Mouse (Mus musculus) ovary, adult 18-20 months (tissue): ENCODE results near the gene Asxl2.
"Not testable (repeated sequence)": the region's sequence is repeated elsewhere in the genome, so short reads cannot be mapped to it uniquely, and the experiment has no call there.

Source experiments
- DNase-seq: peaks from one replicate; pipeline ENCODE4 v3.0.0; 2022; ENCODE audit warnings: low spot score, mixed read lengths

Gene Asxl2

GRCm38 (mm10) chr12:3427891-3428775 lies 1.5 kb downstream of the Asxl2 start:
- no peak for DNase-seq

DNA sequence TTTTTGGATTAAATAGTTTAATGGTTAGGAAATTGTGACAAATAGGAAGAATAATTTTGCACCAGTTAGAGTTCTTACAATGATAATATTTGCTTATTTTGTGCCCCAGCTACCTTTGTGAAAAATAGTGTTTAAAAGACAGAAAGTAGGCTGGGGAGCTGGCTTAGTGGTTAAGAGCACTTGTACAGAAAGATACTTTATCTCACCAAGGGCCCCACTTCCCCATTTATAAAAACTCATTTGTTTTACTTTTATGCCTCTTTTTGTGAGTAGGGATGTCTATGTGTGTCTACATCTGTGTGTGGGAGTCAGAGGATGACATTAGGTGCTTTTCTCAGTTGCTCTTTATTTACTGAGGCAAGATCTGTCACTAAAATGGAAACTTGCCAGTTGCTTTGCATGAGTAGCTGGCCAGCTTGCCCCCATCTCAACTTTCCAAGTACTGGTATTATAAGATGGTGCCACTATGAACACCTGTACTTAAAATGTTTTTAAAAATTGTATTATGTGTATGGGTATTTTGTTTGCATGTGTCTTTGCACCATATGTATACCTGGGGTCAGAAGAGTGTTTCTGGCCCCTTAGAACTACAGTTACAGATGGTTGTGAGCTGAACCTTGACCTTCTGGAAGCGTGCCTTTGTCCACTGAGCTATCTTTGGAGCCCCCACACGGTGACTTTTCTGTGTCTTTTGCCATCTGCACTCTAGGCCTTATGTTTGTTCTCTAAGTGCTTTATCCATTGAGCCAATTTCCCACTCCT lies 3.2 kb downstream of the Asxl2 start:
- DNase-seq, result no peak

GRCm38 (mm10) chr12:3430443-3430753 lies 3.7 kb downstream of the Asxl2 start:
- no peak for DNase-seq

GRCm38 (mm10) chr12:3430985-3431384 lies 4.3 kb downstream of the Asxl2 start:
- no peak for DNase-seq

DNA sequence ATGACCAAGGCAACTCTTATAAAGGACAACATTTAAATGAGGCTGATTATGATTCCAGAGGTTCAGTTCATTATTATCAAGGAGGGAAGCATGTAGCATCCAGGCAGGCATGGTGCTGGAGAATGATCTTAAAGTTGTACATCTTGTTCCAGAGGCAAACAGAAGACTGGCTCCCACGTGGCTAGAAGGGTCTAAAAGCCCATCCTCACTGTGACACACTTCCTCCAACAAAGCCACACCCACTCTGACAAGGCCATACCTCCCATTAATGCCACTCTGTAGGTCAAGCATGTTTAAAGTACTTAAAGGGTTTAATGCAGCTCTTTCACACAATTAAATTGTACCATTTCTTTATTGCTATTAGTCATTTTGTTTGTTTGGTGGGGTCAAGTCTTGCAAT lies 7.1 kb downstream of the Asxl2 start:
- DNase-seq, result no peak

GRCm38 (mm10) chr12:3436446-3436845 lies 9.8 kb downstream of the Asxl2 start:
- no peak for DNase-seq

- no peak for DNase-seq
These were observed 11.2 kb downstream of the Asxl2 start for GRCm38 (mm10) chr12:3437815-3438214.

- no peak for DNase-seq
These were observed 14.3 kb downstream of the Asxl2 start for GRCm38 (mm10) chr12:3440916-3441315.

DNA sequence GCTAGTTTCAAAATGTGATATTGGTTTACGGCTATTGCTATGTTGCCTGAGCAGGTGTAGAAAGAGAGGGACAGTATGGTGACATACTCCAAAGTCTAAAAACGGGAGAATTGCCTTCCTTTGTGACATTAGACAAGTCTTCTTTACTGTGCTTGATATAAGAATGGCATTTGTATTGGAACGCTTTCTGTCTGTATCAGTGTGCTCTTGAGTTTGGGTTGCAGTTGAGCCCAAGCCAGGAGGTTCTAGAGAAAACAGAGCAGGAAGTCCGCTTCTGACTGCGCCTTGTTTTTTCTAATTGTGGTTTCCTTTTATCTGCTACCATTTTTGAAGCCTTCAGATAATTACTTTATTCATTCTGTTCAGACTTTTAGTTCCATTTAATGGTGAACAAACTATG lies 14.7 kb downstream of the Asxl2 start:
- DNase-seq, result no peak

DNA sequence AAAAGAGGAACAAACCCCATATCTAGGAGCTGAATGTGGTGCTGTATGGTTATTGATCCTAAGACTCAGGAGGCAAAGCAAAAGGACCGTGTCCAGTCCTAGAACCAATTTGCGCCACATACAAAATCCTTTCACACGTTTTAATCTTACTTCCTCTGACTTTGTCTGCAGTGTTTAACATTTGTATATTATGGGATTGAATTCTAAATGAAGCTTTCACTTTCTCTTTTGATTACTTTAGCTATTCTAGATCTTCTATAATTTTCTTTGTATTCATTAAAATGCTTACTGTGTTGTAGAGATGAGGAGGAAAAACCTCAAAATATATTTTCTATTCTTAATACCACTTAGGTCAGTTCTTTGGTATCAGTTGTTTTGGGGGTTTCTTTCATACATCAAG lies 26.9 kb downstream of the Asxl2 start:
- DNase-seq, result no peak

DNA sequence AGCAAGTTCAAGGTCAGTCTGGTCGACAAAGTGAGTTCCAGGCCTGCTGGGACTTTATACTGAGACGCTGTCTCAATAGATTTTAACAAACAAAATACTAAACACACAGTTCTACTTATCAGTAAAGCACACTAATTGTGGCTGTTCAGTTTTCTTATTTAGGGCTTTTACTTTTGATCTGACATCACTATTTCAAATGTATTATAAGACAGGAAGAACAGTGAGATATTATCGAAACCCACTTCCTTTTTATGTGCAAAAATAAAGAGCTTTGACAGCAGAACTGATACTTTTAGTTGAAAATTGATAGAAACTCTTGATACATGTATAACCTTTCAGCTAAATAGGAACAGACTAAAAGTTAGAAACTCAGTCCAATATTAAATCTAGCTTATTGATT lies 36.4 kb downstream of the Asxl2 start:
- no peak for DNase-seq

GRCm38 (mm10) chr12:3499662-3500061 lies 73.0 kb downstream of the Asxl2 start:
- DNase-seq, result no peak

DNA sequence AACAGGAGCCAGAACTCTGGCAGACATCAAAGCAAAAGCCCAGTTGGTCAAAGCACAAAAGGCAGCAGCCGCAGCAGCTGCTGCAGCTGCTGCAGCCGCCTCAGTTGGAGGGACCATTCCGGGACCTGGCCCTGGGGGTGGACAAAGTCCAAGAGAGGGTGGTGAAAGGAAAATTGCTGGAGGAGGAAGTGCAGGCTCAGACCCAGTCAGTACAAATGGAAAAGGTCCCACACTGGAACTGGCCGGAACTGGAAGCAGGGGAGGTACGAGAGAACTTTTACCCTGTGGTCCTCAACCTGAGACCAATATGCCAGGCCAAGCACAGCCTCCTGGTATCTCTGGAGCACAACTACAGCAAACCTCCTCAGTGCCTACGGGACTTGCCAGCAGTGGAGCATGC lies 73.4 kb downstream of the Asxl2 start:
- DNase-seq, result no peak

DNA sequence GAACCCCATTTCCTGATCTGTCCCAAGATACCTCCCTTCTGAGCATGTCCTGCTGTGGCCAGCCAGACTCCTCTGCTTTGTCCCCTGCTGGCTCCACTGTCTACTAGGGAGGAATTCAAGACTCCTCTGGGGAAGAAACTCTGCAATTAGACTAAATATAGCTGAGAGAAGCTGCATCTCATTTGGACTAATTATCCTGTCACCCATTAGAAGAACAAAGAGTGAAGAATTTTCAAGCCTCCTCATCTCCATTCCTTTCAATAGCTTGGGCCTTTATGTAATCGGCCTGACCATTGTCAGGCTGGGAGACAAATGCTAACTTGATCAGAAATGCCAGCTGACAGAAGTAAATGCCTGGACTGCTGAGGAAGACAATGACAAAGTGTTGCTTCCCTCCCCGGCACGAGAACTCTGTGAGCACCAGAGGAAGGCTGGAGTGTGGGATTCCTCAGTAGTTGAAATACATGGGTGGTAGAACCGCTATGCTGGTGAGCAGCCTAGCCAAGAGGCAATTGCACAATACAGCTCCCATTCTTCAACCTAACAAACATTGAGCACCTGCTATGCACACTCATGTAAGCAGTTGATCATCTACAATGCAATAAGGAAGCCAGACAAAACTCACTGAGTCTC lies 92.1 kb downstream of the Asxl2 start:
- no peak for DNase-seq

GRCm38 (mm10) chr12:3521806-3522205 lies 95.1 kb downstream of the Asxl2 start:
- DNase-seq, result not testable (repeated sequence)

DNA sequence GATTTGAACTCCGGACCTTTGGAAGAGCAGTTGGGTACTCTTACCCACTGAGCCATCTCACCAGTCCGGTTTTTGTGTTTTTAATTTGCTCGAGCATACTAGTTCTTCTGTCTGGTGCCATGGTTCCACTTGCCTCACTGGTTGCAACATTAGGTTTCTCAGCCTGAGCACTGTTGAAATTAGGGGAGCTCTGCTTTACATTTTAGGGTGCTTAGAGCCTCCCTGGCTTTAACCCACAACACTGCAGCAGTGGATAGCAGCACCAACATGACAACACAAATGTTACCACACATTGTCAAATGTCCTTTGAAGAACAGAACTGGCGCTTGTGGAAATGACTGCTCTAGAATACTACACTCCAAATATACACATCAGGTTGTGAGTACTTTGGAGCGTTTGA lies 98.9 kb downstream of the Asxl2 start:
- no peak for DNase-seq

DNA sequence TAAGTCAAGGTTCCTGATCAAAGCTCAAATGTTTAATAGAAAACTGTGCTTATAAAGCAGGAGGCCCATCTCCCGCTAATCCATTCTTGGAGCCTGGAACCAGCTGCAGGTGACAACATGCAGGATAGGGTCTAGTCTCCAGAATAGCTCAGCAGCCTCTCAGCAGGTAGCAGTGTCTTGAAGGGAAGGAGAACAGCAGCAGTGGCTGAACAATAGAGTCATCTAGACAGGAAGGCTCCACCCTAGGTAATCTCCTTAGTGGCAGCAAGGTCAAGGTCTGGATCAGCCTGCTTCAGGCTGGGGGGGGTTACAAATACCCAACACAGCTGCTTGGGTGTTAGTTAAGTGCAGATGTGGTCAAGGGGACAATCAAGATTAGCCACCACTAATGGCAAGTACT lies 108.8 kb downstream of the Asxl2 start:
- not testable (repeated sequence) for DNase-seq

GRCm38 (mm10) chr12:3537616-3538015 lies 111.0 kb downstream of the Asxl2 start:
- DNase-seq, result no peak

GRCm38 (mm10) chr12:3538036-3538435 lies 111.4 kb downstream of the Asxl2 start:
- no peak for DNase-seq

DNA sequence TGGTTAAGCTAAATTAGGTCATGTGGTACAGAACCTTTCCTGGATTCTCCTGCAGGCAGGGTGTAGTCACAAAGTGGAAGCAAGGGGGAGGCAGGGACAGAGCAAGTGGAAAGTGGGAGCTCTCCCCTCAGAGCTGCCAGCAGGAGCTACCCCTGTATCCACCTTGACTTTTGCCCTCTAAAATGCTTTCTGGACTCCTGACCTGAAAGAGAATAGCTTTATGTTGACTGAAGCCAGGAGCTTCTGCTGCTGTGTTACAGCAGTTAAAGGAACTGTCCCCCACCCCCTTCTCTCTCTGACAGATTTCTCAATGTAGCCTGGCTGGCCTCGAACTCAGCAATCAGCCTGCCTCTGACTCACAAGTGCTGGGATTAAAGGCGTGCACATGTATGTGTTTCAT lies 112.9 kb downstream of the Asxl2 start:
- no peak for DNase-seq

DNA sequence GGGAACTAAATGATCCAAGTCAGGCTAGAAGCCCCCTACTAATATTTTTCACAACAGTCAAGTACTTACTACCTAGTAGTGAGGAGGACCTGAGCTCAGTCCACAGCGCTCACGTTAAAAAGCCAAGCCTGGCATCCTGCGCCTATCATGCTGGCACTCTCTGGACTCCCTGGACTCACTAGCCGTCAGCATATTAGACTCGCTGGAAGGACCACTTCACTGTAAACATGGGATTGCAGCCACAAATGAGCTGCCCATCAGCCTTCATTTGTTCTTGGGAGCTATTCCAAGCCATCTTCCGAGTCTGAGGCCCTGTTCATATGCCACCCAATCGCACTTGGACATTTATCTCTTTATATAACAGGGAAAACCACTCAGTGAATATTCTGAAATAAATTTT lies 114.2 kb downstream of the Asxl2 start:
- no peak for DNase-seq

GRCm38 (mm10) chr12:3545451-3545850 lies 118.8 kb downstream of the Asxl2 start:
- DNase-seq, result no peak

- no peak for DNase-seq
These were observed 119.5 kb downstream of the Asxl2 start for GRCm38 (mm10) chr12:3546121-3546658.
